Mouse (Mus musculus): ENCODE measurements around the gene D630045J12Rik.
A peak's percentile ranks its signal among the peaks of the same experiment; 100 is the strongest.

Gene D630045J12Rik

DNA sequence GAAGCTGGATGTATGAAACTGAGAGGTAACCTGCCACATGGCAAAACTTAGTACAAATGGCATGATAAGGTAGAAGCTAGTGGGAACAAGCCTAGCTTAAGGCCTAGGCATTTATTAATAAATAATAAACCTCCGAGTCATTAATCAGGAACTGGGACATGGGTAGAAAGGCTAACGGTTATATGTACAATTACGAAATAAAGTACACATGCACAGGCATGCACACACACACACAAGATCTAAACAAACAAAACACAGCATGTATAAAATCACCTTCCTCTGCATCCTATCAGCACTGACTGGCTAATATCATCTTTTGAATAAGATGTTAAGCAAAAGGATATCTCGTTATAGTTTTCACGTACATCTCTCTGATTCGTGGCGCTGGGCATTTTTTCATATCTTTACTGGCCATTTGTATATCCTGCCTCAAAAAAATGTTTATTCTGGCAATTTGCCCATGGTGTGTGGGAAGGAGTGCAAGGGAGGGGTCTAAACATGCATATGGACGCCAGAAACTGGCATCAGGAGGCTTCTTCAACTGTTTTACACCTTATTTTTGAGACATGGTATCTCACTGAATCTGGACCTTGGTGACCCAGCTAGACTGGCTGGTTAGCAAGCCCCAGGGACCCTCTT, 67.4 kb downstream of the D630045J12Rik start:
- no peak for DNase-seq

DNA sequence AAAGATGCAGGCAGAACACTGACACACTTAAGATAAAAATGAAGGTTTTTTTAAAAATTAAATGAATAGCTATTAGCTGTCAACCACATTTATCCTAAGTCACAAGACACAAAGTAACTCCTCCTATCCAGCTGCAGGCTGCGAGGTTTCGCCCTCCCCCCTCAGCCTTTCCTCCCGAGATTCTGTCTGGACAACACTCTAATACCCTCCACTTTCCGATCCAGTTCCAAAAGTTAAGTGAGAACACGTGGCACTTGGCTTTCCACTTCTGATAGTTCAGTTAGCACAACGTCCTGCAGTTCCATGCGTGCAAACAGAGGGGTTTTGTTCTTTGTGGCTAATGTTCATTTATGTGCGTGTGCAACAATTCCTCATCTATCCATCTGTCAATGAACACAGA, 69.0 kb downstream of the D630045J12Rik start:
- DNase-seq, result no peak

DNA sequence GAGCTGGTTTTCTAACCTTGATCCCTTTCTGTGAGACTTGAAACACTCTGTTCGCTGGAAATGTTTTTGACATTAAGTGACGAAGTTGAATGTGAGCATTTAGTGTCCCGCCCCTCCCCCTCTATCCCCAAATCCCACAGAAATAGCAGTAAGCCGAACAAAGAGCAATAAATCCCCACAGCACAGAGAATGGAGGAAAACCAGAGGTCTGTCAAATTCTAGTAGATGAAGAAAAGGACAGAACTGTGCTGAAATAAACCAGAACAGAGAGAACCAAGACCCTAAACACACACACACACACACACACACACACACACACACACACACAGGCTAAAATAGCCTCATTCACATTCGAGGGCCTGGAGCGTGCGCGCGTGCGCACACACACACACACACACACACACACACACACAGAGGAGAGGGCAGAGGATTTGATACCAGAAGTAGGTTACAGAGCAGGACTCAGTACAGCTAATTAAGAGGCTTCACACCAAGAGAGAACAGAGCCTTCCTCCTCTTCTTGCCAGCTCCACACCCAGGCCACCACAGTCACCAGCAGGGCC, 72.0 kb downstream of the D630045J12Rik start:
- no peak for DNase-seq

DNA sequence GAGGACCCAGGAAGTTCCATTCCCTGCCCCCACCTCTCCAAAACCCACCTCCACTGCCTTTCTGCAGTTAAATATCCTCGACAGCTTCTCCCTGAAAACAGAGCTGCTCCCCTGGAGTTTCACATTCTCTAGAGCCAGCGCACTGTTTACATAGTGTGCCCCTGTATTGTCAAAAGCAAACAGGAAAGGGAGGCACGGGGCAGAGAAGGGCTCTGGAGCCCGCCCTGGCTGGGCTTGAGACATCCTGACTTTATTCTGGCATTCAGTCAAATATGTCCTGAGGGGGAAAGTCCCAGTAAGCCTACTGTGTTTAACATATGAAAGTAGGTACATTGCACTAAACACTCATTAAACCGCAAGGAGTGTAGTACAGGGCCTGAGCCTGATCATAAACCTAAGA, 73.1 kb downstream of the D630045J12Rik start:
- no peak for DNase-seq

DNA sequence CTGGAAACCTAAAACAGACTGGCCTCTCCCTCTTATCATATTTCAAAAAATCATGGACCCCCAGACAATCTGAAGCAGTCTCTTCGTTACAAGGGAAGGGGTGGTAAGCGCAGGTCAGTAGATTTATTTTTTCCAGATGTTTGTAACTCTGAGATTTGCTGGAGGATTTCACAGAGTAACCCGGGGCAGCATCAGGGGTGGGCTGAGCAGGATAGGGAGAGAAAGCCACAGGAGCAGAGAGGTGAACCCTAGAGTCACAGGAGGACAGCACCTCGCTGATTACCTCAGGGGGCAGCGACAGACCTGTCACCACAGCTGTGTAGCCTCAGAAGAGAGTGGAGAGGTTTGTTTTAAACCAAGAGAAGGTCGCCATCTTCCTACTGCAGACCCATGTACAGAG, 88.4 kb downstream of the D630045J12Rik start:
- DNase-seq, result no peak

DNA sequence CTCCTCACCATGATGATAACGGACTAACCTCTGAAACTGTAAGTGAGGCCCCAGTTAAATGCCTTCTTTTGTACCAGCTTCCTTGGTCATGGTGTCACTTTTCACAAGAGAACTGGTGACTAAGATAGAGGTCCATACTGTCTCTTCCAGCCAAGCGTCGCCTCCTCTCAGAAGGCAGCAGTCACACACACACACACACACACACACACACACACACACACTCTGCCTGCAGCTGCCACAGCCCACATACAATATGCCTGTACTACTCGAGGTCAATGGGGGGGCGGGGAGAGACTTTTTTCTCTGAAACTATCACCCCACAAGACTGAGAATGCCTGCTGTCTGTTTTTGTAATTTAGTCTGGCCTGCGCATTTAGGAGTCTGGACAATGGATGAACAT, 89.1 kb downstream of the D630045J12Rik start:
- no peak for DNase-seq

DNA sequence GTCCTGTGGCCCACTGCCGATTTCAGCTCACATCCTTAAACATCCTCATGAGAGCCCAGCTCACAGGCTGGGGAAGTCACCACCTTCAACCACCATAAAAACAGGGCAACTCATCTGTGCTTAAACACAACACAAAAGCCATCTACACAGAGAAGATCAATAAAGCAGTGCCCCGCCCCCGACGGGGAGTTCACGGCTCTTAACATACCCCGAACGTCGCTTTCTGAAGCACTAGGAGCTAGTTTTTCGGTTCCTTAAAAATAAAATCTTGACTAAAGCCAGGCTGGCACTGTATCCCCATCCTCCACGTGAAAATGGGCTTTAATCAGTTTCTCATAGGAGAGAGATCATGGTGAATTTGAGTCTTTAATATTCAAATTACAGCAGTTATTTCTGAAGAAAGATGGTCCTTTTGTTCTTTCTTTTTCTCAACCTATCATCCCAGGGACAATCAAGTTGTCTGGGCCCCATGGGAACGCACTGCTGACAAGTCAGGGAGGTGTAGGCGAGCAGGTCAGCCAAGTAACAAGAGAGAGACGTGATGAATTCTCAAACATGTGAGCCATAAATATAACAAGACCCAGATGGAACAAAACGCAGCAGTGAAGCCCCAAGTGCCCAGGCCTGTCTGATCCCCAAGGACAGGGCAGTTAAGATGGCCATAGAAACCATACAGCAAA, 90.8 kb downstream of the D630045J12Rik start:
- no peak for DNase-seq

DNA sequence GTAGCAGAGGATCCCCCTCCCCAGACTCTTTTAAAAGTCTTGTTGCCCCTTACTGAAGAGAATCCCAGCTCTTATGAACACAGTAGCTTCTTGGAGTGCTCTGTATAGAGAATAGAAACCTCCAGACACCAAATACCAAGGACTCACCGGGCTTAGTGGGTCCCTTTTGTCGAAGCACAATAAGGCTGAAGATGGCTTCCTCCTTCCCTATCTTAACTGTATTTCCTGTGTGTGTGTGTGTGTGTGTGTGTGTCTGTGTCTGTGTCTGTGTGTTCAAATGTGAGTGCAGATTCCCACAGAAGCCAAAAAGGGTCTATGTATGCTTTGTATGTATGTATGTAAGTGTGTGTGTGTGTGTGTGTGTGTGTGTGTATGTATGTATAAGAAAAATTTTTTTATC, 93.3 kb downstream of the D630045J12Rik start:
- no peak for DNase-seq

DNA sequence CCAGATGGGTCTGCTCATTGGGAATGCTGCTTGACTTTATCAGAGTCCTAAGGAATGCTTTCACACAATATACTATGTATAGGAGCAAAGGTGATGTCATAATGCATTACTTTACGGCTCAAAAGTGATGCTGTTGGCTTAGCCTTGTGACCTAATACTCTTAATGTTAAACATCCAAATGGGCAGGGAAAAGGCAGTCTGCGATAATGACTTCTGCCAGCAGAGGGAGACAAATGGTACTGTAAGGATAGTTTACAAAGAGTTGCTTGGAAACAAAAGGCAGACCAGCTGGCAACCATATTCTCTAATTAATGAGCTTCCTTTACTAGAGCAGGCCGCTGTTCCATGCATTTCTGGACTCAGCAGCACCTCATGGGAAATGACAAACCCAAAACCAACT, 93.7 kb downstream of the D630045J12Rik start:
- peak; percentile 87 to 98 for DNase-seq

DNA sequence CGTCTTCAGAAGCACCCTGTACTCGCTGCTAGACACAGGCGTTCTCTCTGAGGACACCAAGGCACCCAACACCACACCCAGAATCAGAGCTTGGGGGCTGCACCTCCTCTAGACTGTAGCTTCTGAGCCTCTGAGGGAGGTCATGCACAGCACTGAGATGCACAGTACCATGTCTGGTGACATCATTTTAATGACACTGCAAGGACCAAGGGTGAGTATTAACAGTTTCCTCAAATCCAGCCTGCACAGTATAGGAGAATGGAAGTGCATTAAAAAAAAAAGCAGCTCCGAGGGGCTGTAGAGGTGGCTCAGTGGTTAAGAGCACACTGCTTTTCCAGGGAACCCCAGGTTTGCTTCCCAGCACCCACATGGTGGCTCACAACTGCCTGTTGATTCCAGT, 94.2 kb downstream of the D630045J12Rik start:
- no peak for DNase-seq

DNA sequence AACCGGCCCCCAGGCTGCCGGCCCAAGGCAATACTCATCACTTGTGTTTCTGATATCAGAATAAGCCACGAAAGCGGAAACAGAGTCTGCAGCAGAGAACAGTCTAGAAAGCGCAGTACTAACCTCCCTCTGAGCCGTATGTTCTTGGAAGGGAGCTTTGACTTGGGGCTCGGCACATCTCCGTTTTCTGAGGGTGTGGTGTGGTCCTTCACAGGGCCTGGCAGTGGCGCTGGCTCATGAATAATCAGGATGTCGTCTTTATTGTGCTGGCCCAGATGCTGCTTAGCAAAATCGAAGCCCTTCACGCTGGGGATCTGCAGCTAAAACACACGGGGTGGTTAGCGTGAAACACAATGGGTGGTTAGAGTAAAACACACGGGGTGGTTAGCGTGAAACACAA, 95.9 kb downstream of the D630045J12Rik start:
- DNase-seq, result no peak

DNA sequence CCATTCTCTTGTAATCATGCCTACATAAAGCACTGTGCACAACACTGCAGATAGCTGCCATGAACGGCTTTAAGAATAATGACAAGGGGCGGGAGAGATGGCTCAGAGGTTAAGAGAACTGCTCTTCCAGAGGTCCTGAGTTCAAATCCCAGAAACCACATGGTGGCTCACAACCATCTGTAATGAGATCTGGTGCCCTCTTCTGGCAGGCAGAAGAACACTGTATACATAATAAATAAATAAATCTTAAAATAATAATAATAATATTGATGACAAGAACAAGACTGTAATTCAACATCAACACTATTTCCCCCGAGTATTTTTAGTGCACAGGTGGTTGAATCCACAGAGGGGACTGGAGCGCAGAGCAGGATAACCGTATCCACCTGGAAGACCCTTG, 97.6 kb downstream of the D630045J12Rik start:
- no peak for DNase-seq

DNA sequence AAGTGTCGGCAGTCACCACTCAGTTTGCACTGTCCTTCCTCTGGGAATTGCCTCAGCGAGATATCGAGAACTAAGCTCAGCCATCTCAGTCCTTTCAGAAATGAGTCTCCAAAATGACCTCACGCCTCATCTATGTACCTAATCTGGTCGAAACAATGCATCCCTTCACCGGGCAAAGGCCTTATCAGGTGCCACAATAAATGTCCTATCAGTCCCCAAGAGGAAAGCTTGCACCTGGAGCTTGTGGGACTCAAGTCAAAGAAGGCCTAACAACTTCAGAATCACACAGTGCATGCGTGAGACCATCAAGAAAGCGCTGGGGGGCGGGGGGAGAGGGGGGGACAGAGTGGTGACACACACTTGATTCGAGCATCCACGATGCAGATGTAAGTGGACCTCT, 101.5 kb downstream of the D630045J12Rik start:
- no peak for DNase-seq

DNA sequence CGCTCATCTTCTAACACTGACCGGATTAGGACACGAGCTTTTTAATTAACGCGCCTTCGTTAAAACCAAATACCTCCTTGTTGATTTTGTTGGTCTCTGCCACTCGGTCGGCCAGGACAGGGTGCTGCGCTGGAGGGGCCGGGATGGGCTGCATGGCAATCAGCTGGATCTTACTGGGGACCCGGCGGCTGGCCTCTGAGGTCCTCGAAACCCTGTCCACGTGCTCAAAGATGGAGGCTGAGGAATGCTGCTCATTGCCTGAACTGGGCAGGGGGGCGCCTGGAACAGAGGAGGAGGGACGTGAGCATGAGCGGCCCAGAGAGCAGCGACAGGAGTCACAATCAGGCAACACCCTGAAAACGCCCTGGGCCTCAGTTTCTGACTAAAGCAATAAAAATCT, 104.3 kb downstream of the D630045J12Rik start:
- no peak for DNase-seq

DNA sequence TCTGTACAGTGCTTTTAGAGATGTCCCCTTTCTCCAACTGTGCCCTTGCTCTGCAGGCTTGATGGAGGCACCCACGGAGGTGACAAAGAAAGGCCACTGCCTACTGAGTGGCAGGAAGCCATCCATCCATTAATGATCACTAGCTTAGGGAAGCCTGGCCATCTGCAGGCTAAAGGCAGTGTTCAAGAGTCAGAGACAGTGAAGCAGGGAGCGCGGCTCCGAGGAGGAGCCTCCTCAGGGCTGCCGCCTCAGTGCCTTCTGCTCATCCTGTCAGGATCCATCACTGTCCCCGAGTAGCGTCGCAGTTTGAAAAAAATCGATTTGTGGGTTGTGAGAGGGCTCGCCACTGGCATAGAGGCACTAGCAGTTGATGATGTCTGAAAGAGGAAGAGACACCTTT, 105.2 kb downstream of the D630045J12Rik start:
- no peak for DNase-seq

DNA sequence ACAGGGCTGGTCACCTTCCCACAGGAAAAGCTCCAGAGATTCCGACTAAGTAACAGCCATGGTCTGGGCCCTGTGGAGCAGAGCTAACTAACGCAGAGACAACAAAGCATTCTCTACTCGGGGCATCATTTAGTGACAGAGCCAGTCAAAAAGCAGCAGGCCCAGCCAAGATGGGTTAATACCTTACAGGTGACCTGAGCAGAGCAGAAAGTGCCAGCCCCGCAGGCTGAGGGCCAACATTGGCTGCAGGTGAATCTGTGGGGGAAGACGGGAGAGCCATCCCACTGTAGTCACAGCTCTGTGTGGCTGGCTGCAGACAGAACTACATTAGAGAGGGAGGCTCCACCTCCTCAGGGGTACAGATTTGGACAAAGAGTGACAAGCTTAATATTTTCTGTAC, 106.5 kb downstream of the D630045J12Rik start:
- no peak for DNase-seq

DNA sequence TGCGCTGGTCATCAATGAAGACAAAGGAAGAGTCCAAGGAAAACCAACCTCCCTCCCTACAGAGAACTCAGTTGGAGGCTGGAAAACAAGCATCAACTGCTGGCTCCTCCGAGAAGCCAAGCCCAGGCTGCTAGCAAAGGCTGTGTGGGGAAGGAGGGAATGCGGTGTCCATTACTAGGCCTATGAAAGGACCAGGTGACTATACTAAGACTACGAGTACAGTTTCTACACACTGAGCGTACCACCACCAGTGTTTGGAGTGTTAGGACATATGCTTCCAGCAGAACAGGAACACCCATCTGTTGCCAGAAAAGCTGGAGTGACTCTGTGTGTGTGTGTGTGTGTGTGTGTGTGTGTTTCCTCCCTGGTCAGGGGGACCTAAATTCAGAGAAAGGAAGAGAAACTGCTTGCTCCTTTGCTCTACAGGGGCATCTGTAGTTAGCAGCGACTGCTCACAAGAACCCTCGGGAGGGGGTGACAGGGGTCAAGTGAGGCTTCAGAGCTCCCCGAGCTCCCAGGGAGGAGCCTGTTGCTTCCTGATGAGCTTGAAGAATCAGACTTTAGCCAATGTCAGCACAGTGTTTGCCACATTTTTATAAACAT, 108.2 kb downstream of the D630045J12Rik start:
- no peak for DNase-seq

DNA sequence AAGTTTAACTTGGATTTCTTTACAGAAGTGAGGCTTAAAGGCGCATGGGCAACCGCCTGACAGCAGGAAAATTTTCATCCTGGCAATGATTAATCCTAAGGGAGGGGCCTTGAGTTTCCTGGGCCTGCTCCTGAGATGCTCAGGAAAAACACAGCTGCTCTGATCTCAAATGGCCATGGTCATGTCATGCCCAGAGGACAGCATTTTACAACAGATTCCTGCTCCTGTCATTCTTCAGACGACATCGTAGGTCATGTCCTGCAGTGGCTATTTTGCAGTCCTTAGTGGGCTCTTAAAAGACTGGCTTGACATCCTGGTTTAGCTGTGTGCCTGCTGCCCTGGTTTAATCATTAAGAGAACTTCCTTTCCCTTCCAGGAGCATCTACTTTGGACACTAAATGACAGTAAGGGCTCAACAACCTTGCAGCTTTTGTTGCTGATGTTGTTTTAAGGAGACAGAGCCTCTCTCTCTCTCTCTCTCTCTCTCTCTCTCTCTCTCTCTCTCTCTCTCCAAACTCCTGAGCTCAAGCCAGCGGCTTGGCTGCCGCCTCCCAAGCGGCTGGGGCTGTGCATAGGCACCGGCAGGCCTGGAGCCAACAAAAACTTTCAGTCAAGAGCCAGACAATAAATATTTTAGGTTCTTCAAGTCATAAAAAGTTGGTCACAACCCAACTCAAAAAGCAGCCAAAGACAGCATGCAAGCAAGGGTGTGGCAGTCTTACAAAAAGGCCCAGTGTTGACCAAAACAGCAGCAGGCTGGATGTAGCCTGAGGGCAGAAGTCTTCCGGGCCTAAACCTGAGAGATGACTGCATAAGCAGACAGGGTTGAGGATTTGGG, 109.4 kb downstream of the D630045J12Rik start:
- no peak for DNase-seq

DNA sequence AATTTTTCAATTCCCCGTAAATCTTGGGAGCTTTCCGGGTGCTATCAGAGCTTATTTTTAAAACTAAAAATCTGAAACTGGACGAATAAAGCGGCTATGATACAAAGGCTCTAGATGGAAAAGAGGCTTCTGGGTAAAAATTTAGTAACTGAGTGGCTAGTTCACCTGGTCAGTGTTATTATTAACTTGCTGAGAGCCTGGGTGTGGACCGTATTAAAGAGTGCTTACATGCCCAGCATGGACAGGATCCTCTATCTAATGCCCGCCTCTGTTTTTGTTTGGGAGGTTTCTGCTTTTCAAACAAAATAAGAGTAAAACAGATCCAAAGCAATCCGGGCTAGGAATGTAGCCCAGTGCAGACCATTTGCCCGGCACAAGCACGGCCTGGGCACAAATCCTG, 113.4 kb downstream of the D630045J12Rik start:
- no peak for DNase-seq

DNA sequence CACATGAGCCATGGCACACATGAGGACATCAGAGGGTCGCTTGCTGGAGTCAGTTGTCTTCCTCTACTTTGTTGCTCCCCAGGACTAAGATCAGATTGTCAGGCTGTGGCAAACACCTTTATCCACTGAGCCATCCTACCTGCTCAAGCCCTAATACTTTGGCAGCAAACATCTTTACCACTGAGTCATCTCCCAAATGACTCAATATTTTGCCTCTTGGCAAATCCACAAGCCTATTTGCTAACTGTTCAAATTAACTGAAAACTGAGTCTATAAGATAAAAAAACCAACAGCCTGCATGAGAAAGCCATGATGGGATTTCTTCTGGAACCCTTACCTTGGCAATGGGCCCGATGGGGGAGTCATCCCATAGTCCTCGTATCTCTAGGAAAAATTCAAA, 114.7 kb downstream of the D630045J12Rik start:
- DNase-seq, result no peak

DNA sequence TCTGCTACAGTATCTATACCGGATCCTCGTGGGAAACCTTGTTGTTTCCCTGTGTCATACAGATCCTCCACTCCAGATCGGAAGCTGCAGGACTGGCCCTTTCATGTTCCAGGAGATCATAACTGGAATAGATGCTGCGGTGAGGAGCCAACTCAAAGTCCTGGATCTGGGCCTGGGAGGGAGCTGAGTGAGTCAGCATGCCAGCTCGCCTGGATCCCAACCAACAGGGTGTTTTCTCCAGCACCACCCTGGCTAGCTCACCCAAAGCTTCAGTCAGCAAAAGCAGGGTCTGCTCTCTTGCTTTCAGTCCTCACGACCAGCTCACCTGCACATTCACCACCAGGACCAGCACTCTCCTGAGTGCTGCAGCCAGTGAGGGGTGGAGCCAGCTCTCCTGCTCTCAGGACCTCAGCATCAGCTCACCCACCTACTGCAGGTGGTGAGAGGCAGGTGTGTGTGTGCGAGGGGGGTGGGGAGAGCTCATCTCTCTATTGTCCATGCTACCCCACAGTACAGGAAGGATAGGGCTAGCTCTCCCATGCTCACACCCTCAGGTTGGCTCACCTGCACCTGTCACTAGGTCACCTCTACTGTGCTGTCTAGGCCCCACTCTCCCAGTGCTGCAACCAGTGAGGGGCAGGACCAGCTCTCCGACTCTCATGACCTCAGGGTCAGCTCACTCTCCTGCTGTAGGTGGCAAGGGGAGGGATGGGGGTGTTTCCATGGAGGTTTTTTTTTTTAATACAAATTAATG, 118.8 kb downstream of the D630045J12Rik start:
- peak; percentile 67 to 72 for DNase-seq

DNA sequence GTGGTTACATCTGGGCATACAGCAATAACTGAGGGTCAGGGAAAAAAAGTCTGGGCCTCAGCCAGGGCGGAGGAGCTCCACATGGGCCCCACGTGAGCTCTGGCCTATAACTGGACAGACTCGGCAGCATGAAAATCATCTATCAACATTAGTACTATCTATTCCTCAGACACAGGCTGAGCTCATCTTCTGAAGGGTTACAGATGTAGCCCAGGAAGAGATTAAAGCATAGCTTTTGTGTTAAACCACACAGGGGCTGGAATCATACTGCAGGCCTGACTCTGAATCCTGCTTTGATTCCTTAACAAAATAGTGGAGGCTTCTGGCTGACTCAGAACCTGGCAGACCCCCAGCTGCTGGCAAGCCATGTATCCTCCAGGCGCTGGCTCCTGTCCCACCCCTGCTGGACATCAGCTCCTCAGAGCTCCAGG, 122.0 kb downstream of the D630045J12Rik start:
- DNase-seq, result peak; percentile 72 to 78

Data from cerebellum, postnatal 36 days (tissue).